Mouse (Mus musculus) common myeloid progenitor, adult 5-6 weeks (primary cell): ENCODE measurements around the gene Adamtsl1. TPM values are rescaled to one million over a fixed set of nuclear protein-coding genes. Genes with fewer than 3 reads are reported as not detected.

Source experiments
- ATAC-seq: replicated peaks from 2 replicates; pipeline ENCODE4 v1.8.0; 2016; ENCODE audit warnings: low read depth, mild to moderate bottlenecking, moderate TSS enrichment, inconsistent platforms; ENCODE audit not compliant: poor library complexity, severe bottlenecking
- total RNA-seq: library from RNA; stranded (forward); fragments of 200-1000, 187-1606 nt; gene quantifications from 2 replicates; pipeline ENCODE4 v1.2.3, GENCODE M21; 2017

The Adamtsl1 gene
- total RNA-seq, 1 experiment from 2014 or later: 0.23 TPM

- ATAC-seq: no peak
Observed at GRCm38 (mm10) chr4:86126636-86127035, 612.7 kb downstream of the Adamtsl1 start.

GRCm38 (mm10) chr4:86158551-86158950, 644.6 kb downstream of the Adamtsl1 start:
- no peak for ATAC-seq

DNA sequence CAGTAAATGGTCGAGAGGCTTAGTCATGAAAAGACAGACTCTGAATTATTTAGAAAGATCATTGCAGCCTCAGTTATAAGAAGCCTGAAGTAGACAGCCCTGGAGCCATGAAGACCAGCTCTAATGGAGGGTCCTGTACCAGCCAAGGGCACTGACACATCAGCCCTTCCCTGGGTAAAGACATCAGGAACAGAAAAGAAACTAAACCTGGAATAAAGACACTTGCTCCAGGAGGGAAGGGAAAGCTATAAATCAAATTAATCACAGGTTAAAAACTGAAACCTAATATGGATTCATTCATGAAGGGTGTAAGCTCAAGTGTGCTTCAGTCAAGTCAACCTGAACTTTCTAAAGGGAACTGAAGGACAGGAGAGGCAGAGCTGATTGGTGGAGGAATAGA, 645.4 kb downstream of the Adamtsl1 start:
- ATAC-seq: no peak

- ATAC-seq: no peak
Observed at GRCm38 (mm10) chr4:86170763-86171162, 656.8 kb downstream of the Adamtsl1 start.

- no peak for ATAC-seq
Observed at GRCm38 (mm10) chr4:86171461-86171860, 657.5 kb downstream of the Adamtsl1 start.

- ATAC-seq: no peak
Observed at GRCm38 (mm10) chr4:86177471-86177870, 663.5 kb downstream of the Adamtsl1 start.

- no peak for ATAC-seq
Observed at GRCm38 (mm10) chr4:86178116-86178515, 664.1 kb downstream of the Adamtsl1 start.

DNA sequence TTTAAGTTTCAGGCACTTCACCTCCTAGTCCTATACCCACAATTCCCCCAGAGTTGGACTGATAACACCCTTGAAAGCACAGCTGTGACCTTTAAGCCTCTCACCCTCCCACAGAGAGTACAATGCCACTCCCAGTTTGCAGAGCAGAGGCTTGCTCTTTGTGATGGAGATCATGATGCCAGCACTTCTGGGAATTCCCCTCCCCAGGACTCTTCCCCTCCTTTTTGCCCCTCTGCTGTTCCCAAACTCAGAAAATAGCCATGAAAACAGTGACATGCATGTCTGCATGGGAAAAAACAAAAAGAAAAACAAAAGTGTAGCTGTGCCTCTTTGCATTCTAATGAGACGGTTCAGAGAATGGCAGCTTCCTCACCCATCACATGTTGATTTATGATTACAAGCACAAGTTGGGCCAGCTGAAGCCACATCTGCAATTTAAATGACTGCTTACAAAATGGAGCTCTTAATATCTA, 669.8 kb downstream of the Adamtsl1 start:
- no peak for ATAC-seq

- no peak for ATAC-seq
Observed at GRCm38 (mm10) chr4:86189853-86190252, 675.9 kb downstream of the Adamtsl1 start.

GRCm38 (mm10) chr4:86191195-86191594, 677.2 kb downstream of the Adamtsl1 start:
- no peak for ATAC-seq

- ATAC-seq: no peak
Observed at GRCm38 (mm10) chr4:86201766-86202165, 687.8 kb downstream of the Adamtsl1 start.

GRCm38 (mm10) chr4:86203288-86203687, 689.3 kb downstream of the Adamtsl1 start:
- ATAC-seq: no peak

GRCm38 (mm10) chr4:86224875-86225274, 710.9 kb downstream of the Adamtsl1 start:
- no peak for ATAC-seq

GRCm38 (mm10) chr4:86227096-86227495, 713.1 kb downstream of the Adamtsl1 start:
- ATAC-seq: no peak

DNA sequence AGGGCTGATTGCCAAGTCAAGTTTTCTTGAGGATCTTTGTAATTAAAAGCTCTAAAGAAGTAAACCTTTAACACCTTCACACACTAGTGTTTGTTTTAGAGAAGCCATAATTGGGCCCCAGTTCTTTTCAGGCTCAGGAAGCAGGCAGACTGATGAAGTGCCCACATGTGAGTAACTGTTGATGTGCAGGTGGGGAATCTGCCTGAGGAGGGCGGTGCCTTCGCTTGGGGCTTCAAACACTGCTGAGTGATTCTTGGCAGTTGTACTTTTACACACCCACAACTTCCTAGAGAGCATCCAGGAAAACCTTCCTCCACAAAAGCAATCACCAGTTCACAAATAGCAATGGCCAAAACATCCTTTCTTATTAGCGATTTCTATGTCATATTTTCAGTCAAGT, 719.2 kb downstream of the Adamtsl1 start:
- no peak for ATAC-seq

DNA sequence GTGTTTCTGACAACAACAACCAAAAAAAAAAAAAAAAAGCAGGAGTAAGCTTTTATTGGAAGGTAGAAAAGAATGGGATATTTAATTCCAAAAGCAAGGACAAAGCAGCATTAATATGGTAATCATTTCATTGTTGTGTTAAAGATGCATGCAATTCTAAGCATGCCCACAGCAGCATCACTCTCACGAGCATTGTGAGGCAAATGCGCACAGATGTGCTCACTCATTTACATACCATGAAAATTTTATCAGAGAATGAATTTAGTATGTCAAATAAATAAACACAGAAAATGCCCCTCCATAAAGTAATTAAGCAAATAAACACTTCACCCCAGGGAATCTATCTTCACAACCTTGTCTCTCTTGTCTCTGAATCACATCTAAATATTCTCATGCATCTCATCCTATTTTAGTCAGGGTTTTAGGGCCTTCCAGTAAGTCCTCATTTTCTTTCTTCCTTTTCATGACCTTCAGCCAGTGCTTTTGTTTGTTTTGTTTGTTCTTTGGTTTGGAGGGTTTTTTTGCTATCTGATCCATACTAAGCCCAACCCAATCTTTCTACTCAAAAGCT, 728.0 kb downstream of the Adamtsl1 start:
- no peak for ATAC-seq

DNA sequence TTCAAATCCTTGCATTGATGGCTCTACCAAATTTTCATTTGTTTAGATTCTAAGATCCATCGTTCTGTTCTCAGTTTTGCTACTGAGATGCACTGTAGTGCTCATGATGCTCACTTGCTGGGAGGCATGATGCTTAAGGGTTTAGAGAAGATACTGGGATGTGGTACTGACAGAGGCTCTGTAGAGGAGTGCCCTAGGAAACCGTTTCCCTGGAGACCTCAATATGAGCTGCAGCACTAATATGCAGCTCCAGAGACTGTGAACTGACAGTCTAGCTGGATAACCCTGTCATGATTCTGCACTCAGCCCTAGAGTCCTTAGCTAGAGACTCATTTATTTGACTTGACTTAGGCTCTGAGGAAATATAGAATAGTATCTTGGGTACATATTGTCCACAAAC, 756.1 kb downstream of the Adamtsl1 start:
- ATAC-seq: no peak

- ATAC-seq: no peak
Observed at GRCm38 (mm10) chr4:86273703-86274355, 759.9 kb downstream of the Adamtsl1 start.

- ATAC-seq: no peak
Observed at GRCm38 (mm10) chr4:86274663-86275062, 760.7 kb downstream of the Adamtsl1 start.

DNA sequence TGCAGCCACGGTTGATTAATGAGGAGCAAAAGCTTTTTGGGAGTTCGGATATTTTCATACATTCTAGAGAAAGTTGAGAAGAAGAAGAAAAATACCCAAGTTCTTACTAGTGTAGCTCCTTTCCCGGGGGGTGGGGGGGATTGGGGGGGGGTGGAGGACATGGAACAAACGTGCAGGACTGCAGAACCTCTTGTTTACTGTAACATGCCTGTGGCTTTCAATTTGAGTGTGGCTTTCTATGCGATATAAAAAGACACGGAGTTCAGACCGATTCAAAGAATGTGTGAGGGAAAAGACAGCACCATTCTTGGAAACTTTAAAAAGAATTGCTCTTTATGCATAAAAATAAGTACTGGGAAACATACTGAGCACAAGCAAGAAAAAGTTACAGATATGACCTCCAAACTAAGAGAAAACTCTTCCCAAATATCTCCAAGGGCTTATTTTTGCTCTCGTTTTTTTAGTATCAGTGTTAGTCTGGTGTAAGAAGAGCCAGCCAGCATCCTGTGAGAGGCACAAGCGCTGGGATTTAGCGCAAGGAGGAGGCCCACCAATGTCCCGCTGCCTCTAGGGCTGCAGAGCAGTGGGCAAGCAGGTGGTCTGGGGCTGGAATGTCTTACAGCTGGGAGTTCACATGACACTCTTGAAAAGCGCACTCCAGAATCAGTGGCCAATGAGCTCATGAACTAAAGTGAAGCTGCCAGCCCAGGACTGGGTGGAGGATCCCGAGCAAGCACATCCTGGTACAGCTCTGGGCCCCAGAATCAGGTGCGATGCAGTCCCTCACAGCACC, 762.2 kb downstream of the Adamtsl1 start:
- no peak for ATAC-seq

- ATAC-seq: no peak
Observed at GRCm38 (mm10) chr4:86278546-86278945, 764.6 kb downstream of the Adamtsl1 start.
